Mouse (Mus musculus): ENCODE measurements at regions not wholly inside any gene's neighbourhood (a gene's known extent, or its start where the extent isn't known, plus 50 kb on each side); places are given as distances from the start of the nearest gene placed in this dataset.
A peak's percentile ranks its signal among the peaks of the same experiment; 100 is the strongest.

- no peak for DNase-seq (ENCODE audit: low spot score in 2 of 2)
- intact Hi-C loops (cut with DNase I), result loop anchor here (5.0 to 10.0 kb wide), 3 partner anchors 152 to 345 kb away; partner anchors contain the start of genes Capza1, St7l and Wnt2b
Observed at GRCm38 (mm10) chr3:104712711-104713110, 68.1 kb upstream of the Ppm1j start.

- intact Hi-C loops (cut with DNase I), result loop anchor here (2.0 to 10.0 kb wide), 4 partner anchors 67 to 343 kb away; partner anchors contain the start of genes Capza1, Fam19a3, Ppm1j and St7l
- peak; percentile 61 to 72 for DNase-seq (ENCODE audit: low spot score in 2 of 2)
Observed at GRCm38 (mm10) chr3:104713836-104714631, 66.8 kb upstream of the Ppm1j start.

GRCm38 (mm10) chr3:104714679-104715326, 66.1 kb upstream of the Ppm1j start:
- peak in 1 of 2 experiments; percentile 5 for DNase-seq (ENCODE audit: low spot score in 2 of 2)
- intact Hi-C loops (cut with DNase I), result loop anchor here (2.0 to 10.0 kb wide), 4 partner anchors 66 to 342 kb away; partner anchors contain the start of genes Capza1, Fam19a3, Ppm1j and St7l
